Mouse (Mus musculus): ENCODE data around the gene Klhdc3.

DNA sequence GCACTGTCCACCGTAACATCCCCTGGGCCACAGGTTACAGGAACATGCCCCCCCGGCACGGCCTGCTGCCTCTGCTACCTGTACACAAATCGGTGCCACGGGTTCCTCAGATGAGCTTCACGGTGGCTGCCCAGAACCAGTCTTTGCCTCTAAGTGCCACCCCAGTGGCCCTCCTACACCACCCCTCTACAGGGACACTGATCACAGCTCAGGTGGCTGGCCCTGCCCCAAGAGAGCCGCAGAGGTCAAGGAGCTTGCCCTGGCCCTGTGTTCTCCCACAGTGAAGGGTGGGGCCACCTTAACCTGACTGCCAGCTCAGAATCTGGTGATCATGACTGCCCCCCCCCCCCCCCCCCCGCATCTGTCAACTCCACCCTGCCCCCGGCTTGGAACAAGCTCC is 2.3 kb downstream of the Klhdc3 start, which contains the start of gene Mea1:
- no peak for TF ChIP-seq CTCF (IDR thresholded peaks at IDR 0.05; ENCODE audit: low read depth)
- TF ChIP-seq EP300 (optimal IDR thresholded peaks at IDR 0.05): no peak

All from stomach, postnatal 0 days (tissue).